Mouse (Mus musculus) cerebellum, adult 18-20 months (tissue): ENCODE data around the gene Auts2.
A peak's percentile ranks its signal among the peaks of the same experiment; 100 is the strongest.

Experiments
- DNase-seq, 2 experiments: peaks; one replicate each; pipeline ENCODE4 v3.0.0; 2021

Gene Auts2

DNA sequence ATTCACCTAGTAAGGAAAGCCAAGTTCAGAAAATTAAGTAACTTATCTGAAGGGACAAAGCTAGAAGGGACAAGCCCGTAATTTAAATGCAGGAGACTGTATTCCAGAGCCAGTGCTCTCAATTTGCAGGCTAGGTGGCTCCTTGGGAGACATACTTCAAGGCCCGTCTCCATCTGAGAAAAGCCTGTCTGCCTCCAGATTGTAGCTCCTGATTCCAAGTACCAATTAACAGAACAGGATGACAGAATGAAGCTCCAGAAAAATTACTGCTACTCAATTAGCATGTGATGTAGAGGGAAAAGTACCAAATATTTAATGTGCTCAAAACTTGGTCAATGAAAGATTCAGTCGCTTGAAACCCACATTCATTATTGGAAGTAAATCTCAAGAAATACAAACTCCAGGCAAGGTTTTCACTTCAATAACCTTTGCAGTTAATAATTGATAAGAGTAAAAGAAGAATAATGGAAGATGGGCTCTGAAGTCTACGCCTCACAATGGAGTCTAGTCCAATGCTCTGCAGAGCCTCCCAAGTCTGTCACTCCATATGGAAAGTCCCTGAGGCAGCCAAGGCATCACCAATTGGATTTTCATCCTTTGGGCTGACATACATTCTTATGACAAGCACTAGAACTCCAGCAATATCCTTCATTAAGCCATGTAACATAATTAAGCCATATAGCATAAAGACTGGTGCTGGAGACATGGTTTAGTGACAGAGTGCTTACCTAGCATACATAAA lies 97.8 kb downstream of the Auts2 start:
- DNase-seq, result no peak

DNA sequence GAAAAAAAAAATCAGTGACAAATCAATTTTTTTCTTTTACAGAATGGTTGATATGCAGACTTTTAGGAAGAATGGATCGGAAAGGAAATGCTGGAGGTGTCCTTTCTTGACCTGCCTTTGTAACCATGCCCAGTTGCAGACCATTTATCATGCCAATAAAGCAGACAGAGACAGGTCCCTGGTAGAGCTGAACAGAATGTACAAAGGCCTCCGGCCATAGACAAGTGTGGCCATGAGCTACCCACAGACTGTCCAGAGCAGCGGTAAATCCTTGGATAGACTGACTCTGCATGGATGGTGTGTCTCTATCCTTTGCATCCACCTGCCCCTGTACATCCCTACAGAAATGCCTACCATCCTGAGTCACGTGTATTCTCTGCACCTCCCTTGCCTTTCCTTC lies 100.2 kb downstream of the Auts2 start:
- DNase-seq, result no peak

DNA sequence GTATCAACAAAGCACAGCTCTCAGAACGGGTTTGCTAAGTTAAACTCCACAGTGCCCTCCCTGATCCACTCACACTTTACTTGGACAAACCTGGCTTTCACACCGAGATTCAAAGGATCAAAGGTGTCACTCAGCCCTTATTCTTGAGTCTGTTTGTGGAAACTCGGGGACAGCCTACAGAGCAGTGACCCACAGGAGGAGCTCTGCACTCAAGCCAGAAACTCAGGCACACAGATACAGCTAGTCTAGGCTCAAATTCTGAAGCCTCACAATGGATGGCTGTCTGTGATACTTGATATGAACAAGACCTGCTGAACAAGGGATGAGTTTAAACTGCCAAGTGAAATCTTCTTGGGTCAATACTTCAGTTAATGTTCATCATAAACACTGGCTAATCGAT lies 104.7 kb downstream of the Auts2 start:
- no peak for DNase-seq

DNA sequence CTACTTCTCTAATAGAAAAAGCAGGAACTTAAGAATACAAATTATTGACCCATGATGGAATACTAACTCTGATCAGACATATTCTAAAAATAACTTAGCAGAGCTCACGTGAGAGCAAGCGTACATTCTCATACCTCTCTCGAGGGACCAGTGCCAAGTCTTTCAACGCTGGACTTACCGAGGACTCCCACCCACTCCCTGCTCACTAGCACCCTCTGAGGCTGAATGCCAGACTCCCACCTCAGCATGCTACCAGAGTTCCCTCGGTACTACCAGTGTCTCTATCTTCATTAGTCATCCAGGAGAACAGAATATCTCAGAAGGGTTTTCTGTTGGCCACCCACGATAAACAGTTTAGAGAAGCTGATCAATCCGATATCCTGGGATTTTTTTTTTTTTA lies 105.2 kb downstream of the Auts2 start:
- no peak for DNase-seq

DNA sequence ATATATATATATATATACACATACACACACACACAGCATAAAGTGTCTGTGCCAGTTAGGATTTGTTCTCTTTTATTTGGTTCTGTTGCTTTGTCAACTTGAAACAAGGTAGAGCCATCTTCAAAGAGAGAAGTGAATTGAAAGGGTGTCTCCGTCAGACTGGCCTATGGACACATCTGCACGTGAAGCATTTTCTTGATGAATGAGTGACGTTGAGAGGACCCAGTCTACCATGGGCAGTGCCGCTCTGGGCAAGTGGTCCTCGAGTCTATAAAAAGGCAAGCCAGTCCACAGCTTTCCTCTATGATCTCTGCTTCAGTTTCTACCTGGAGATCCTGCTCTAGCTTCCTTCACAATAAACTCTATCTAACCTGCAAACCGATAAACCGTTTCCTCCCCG lies 105.7 kb downstream of the Auts2 start:
- DNase-seq, result no peak

DNA sequence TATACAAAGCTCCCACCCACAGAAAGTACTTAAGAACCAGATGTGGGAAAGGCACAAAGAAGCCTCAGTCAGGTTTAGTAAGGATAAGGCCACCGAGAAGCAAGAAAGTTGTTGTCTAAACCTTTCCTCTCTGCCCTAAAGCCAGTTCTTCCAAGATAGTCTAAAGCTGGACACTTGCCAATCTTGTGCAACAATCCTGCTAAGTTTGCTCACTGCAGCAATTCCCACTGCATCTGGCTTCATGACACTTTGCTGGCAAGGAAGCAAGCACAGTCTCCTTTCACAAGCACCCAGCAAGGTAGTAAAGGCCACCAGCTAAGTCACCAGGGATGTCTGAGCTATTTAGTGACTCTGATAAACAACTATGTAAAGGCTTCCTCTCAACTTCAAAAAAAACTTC lies 106.2 kb downstream of the Auts2 start:
- no peak for DNase-seq

DNA sequence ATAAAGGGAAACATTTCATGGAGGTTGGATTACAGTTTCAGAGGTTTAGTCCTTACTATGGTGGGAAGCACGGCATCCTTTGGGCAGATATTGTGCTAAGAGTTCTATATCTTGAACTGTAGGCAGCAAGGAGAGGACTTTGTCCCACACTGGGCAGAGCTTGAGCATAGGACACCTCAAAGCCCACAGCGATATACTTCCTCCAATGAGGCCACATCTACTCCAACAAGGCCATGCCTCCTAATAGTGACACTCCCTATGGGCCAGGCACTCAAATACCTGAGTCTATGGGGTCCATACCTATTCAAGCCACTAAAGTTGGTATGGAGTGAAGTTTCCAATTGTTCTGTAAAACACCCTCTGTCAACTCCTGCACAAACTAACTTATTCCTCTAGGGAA lies 106.7 kb downstream of the Auts2 start:
- DNase-seq, result no peak

DNA sequence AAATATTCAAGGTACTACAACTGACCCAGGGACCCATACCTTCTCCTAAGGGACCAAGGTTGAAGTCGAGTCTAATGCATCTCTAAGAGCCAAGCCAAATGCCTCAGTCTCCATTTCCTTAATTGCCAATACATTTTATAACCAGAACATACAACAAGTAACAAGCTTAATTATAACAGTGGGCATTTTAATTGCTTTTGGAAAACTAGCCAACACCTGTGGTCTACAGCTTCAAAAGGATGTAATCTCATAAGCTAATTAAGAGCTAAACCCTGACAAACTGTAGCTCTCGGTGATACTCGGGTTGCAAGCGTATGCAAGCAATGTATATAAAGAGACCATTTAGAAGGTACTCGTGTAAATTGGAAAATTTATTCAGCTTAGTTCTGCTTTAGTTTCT lies 107.7 kb downstream of the Auts2 start:
- no peak for DNase-seq

DNA sequence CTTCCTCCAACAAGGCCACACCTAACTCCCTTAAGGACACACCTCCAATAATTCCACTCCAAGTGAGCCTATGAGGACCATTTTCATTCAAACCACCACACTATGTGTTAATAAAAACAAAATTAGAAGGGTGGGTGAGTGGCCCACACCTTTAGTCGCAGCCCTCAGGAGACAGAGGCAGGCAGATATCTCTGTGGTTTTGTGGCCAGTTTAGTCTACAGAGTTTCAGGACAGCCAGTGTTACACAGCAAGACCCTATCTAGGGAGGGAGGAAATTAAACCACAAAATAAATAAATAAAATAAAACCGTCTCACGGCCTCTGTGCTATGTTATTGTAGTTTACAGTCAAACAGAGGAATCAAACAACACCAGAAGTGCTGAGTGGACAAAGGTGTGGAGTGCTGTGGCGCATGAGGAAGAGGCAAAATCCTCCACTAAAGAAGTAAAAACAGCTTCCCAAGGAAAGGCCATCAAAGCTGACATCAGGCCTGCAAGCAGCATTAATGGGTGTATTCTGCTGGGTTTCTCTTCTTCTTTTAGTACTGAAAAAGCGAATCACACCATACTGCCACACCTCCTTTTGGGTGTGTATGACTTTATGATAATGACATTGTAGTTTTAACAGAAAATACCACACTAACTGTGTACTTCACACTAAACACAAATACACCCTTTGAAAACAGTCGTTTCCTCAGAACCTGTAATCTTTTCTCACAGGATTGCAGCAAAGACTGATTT lies 109.6 kb downstream of the Auts2 start:
- no peak for DNase-seq

DNA sequence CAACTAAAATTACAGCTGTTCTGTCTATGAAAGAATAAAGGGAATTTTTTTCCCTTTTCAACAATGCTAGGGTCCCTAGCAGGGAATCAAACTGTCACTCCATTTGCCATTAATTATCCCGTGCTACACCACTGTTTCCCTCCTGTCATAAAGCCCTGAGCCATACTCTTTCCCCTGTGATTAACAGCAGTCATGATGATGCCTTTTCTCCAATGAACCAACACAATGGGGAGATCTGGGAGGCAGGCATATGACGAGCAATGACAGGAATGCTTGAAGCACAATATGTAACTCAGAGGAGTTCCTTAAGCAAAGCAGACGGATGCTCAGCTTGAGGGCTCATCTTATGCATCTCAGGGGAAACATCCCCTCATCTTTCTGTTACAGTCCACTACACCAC lies 113.8 kb downstream of the Auts2 start:
- DNase-seq, result no peak

DNA sequence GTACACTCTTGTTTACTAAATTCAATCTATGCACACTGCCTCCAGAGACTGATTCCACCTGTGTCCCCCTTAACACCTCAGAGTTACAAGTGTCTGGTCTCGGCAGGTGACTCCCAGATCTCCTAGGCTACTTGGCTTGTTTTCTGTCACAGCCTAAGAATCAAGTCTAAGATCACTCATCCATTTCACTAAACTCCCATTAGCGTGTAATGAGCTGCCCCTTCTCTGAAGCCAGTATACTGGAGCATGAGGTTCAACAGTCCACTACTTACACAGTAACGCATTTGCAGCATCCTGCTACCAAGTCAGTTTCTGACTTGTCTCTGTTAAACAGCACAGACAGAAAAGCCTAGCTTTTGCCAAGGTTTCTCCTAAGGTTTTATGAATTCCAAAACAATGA lies 116.8 kb downstream of the Auts2 start:
- no peak for DNase-seq

DNA sequence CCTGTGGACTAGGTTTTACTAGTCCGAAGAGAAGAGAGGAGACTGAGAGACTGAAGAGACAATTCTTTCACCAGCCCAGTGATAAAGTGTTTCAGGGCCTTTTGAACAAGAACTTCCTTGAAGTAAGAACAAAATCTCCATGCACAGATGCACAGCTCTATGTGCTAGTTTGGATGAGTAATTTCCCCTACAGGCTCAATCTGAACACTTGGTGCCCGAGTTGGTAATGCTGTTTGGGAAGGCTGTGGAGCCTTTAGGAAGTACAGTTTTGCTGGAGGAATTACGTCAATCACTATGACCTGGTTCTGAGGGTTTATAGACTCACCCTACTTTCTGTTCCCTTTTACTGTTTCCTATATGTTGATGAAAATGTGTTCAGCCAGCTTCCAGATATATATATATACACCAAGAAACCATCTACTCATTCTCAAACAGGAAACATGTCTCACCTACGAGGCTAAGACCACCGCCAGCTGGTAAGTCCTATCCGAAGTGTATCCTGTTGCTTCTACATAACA lies 117.3 kb downstream of the Auts2 start:
- DNase-seq, result no peak

DNA sequence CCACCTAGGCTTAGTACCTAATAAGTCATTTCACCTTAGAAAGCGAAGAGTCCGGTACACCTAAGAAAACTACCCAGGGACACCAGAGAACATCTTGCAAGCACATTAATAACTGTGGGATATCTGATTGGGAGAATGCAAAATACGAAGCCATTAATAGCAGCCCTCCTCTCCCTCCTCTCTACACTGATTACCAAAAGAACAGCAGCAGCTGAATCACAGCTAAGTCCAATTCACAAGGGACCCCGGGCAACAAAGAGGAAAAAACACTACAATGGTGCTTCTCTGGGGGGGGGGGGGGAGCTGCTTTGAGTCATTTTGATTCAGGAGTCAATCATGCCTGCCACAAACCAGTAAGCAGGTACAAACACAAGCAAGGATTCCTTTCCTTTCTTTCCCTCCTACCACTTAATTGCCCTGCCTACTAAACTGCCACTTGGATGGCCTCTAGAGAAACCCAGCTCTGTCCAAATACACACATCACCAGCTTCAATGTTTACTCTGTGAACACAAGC lies 132.7 kb downstream of the Auts2 start:
- no peak for DNase-seq

DNA sequence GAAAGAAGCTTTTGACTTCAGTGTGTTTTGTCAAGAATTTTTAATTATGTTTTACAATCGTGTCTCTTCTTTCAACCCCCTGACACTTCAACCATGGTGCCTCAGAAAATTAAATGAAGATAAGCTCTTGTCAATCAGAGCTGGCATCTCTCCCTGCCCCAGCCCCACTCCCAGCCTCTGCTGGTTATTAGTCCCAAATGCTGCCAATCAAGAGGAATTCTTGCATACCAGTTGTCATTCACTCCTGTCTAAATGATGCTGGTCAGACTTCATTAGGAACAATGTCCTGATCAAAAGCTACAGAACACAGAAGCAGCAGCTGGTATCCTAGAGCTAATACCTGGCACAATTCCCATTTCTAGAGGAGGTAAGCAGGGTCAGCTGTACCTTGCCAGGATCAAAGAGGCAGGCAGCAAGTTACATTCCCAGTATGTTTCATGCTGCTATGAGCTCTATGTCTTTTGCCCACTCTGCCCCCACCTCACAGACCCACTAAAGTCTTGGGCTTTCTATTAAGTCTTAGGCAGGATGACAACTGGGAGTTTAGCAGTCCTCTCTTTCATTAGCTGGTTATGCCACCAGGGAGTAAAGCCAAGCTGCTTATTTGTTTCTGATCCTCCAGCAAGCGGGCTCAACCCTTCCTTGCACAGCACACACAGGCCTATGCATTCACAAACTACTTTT lies 134.1 kb downstream of the Auts2 start:
- DNase-seq, result peak; percentile 18

DNA sequence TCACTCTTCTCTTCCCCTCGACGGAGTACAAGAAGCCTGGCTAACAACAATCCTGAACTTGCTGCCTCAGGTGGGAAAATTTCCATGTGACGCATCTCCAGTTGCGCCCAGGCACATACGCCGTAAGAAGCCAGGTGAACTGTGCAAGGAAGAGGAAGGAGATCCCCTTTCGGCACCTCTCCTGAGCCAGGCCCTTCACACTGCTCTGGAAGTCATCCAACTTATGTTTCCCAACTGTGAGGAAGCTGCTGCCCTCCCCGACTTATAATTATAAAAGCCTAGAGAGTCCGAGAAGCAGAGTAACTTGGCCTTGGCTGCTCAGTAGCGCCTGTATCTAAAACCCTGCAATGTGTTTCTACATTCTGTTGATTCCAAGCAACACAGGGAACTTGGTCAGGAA lies 142.6 kb downstream of the Auts2 start:
- DNase-seq, result peak in 1 of 2 experiments; percentile 18

DNA sequence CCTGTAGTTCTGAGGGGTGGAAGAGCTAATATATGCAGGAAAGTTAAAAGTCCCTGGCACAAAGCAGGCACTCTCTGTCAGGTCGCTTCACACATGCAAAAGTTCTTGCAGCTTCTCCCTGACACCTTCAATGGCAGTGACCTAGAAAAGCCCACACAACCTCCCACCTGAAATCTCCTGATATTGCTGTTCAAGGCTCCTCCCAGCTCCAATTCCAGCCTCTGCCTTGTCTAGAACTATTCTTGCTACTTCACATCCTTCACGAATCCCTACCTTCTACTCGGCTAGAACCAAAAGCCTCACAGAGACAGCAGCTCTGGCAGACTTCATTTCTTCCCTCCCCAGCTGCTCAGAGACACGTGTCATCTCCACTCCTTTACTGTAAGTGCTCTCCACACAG lies 143.7 kb downstream of the Auts2 start:
- no peak for DNase-seq

DNA sequence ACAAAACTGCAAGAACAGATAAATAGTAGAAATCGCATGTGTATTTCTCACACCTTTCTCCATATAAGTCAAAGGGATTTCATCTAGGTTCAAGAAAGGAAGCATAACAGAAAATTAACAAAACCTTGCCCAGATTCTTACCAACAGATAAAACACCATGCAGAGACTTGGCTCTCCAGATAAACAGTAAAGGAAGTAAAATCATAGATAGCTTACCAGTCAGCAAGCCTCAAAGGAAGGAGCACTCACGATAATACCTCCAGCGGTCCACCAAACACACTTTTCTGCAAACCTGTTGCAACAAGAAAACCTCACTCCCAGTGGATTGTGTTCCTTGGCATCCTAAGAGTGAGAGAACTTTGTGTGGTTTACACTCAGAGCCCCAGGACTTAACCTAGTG lies 147.2 kb downstream of the Auts2 start:
- no peak for DNase-seq

DNA sequence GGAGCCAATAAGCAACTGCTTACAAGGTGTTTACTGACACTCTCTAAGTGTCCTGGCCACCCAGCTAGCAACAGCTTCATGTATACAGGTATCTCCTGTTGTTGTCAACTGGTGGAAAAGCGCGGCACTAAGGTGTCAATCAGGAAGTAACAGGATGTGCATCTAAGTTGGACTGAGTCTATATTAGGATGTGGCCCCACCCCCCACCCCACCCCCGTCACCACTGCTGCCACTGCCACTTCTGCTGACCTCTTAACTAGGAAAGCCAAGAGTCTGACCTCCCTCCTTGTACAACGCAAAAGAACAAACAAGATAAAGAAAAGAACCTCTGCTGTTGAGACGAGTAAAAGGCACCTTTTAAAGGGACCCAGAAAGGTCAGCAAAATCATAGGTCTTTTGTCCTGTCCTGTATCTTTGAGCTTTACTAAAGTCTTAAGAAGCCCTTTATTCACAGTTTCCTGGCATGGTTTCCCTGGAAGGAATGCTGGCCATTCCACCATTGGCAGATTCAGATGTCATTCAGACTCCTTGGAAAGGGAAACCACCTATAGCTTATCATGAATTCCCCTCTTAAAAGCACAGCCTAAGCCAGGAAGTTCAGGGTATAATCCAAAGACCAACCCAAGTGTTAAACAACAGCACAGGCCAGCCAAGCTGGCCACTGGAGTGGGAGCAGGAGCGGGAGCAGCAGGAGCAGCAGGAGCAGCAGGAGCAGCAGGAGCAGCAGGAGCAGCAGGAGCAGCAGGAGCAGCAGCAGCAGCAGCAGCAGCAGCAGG lies 148.2 kb downstream of the Auts2 start:
- no peak for DNase-seq

DNA sequence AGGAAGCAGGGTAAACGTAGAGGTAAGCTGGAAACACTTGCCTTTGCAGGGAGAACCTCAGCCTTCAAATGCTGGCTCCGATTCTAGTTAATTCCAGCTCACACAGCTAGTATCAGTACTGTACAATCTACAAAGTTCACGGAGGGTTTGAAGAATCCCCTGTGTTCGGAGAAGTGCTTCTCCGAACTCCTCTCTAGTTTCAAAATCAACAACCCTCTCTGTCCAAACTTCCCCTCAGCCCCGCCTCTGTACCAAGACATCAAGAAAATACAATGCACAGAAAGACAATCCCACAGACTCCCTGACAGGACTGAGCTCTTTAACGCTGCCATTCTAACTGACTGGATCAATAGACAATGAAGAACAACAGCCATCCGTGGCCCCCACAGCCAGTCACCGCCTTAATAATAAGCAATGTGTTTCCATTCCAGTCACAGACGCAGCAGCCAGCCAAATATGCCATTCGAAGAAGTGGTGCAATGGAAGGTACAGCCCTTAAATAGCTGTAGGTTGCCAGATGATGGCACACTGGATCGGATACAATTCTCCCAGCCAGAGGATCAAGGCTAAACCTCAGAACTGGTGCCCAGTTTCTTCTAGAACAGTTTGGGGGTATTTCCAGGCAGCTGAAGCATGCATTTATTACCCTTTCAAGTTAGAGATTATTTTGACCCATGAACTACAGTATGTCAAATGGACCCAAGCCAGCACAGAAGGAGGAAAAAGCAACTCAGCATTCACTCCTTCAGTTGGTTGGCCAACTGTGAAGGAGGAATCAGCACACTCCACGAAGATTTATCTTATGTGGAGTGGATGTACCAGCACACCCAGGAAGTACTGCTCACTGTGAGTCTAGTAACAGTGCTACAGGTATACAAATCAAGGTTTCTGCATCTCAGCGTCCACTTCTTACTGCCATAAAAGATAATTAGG lies 151.0 kb downstream of the Auts2 start:
- no peak for DNase-seq

DNA sequence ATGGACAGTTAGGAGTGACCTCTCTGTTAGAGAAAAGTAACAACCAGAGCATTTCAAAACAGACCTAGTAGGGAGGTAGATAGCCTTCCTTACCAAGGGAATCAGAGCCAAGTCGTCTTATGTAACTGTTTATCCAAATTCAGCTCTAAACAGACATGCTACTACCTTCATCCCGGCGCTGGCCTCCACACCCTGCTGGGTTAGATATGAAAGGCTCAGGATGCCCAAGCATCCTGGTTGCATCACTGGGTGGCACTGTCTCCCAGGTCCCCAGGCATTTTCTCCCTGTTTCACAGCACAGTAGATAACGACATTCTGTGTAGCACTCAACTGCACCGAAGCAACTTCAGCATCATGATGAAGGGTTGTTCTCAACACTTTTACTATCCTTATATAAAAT lies 154.4 kb downstream of the Auts2 start:
- DNase-seq, result peak; percentile 56 to 59

DNA sequence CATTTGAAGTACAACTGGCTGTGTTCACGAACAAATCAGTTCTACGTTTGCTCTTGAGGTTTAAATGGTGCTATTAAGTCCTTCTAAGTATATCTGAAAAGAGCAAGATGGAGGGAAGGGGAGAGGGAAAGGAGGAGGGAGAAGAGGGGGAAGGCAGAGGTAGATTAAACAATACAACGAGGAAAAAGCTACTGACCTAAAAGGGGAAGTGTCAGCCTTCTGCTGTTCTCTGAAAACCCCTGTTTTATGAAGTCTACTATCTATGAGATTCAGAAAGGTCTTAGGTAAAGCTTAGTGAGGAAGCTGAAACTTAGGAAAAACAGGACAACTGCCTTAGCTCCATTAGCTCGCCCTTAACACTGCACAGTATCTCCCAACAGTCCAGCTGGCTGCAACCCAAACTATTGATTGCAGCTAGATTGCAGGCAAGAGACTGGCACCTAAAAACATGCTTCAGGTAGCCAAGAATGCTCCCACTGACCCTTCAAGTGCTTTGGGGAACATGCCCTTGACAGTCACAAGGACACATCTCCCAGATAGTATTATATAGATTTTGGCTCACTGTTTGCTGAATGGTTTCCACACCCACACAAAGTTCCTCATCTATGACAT lies 157.8 kb downstream of the Auts2 start:
- DNase-seq, result no peak
